Mouse (Mus musculus): ENCODE measurements around the gene Gucd1.

DNA sequence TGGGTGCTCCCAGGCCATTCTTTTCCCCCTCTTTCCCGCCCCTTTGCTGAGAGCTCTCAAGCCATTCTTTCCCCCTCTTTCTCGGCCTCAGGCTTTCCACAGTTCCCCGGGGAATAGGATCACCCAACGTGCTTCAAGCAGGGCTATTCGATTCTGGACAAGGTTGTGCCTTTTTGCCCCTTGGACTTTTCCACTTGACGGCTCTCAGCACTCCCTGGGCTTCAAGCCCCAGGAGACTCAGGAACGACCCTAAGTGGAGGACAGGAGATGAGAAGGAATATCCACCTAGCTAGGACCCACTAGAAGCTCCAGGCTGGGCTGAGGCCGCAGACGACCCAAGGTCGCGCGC, 1.1 kb downstream of the Gucd1 start:
- TF ChIP-seq POLR2A (IDR thresholded peaks at IDR 0.05; ENCODE audit: low read depth, low read length) (no peak), CHD2 (IDR thresholded peaks at IDR 0.05; ENCODE audit: low read length) (no peak), CTCF (conservative IDR thresholded peaks at IDR 0.05 in 1 of 2, IDR thresholded peaks at IDR 0.05 in 1 of 2; ENCODE audit: low read depth in 2 of 2, low read length in 2 of 2) (no peak), ZKSCAN1 (IDR thresholded peaks at IDR 0.05; ENCODE audit: borderline replicate concordance, low read depth, low read length) (no peak), JUND (conservative IDR thresholded peaks at IDR 0.05; ENCODE audit: low read depth, low read length) (no peak), TCF12 (IDR thresholded peaks at IDR 0.05; ENCODE audit: low read depth, low read length) (no peak)

All from CH12.LX (cell line).